Mouse (Mus musculus): ENCODE measurements around the gene Cebpe.

GRCm38 (mm10) chr14:54756382-54756781 is 44.4 kb upstream of the Cebpe start:
- TF ChIP-seq POLR2A (IDR thresholded peaks at IDR 0.05; ENCODE audit: control insufficient read depth, low read depth, low read length) (no peak), CTCF (IDR thresholded peaks at IDR 0.05; ENCODE audit: control insufficient read depth, insufficient read depth, insufficient replicate concordance, low read depth, low read length) (no peak)

Data from testis, adult 2 months (tissue).